Mouse (Mus musculus) inflammation-experienced regulatory T-cells, adult 6 months (primary cell): Measurements from ENCODE around the gene Bcat1. TPM values are rescaled to one million over a fixed set of nuclear protein-coding genes. Genes with fewer than 3 reads are reported as not detected.

Experiments
- polyA plus RNA-seq, 3 experiments: library from polyadenylated mRNA; unstranded; fragments of 100-300 nt; shearing (Covaris generic); gene quantifications; one replicate each; pipeline ENCODE4 v1.2.1; 2017

Gene Bcat1
- polyA plus RNA-seq, 3 experiments from 2014 or later, result 13.7 to 17.8 (median 14.5) TPM

Other genes starting within 250 kb of the Bcat1 start
- 100 to 1,000 TPM; 106 to 181 (median 125) TPM for gene Lrmp, start 39.5 kb upstream of the Bcat1 start, polyA plus RNA-seq
- gene Casc1, start 134.8 kb upstream of the Bcat1 start, polyA plus RNA-seq, result 1 to 10 TPM in 1 of 3 experiments, under 1 TPM in 2; 0.47 to 1.3 (median 0.55) TPM
- gene Etfrf1, start 134.9 kb upstream of the Bcat1 start, polyA plus RNA-seq, result 10 to 100 TPM; 20.2 to 22.7 (median 22.6) TPM
- gene Kras, start 174.1 kb upstream of the Bcat1 start, polyA plus RNA-seq, result 10 to 100 TPM; 23.3 to 49.5 (median 37.0) TPM